Mouse (Mus musculus): ENCODE results near the gene Ifnar2.

The Ifnar2 gene

DNA sequence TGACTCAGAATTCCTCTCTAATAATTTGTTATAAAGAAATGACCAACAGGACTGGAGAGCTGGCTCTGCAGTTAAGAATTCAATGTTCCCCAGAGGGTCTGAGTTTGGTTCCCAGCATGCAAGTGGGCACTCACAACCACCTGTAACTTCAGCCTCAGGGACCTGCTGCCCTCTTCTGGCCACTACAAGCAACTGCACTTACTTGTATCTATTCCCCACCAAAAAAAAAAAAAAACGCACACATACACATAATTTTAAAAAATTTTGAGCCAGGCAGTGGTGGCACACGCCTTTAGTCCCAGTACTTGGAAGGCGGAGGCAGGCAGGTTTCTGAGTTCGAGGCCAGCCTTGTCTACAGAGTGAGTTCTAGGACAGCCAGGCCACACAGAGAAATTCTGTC is 17.5 kb downstream of the Ifnar2 start:
- DNase-seq (ENCODE audit: extremely low spot score, low read depth, low spot score) = no peak

DNA sequence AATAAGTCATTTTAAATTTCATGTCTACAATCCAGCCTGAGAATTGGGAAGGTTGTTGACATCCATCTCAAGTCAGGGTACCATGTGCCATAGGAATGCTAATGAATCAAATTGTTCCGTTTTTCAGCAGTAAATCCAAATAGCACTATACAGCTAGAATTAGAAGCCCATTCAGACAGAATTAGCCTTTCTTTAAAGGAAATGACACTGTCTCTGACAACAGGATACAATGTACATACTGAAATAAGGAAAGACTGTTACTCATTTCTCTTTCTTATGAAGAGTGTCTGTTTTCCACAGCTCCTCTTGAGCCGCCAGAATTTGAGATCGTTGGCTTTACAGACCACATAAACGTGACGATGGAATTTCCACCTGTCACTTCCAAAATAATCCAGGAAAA is 18.8 kb downstream of the Ifnar2 start, which contains the start of gene Gm21970:
Gm21970 (plus strand) TSS at position 301 of the 400 bp plus-strand sequence.
- no peak for DNase-seq (ENCODE audit: extremely low spot score, low read depth, low spot score)

DNA sequence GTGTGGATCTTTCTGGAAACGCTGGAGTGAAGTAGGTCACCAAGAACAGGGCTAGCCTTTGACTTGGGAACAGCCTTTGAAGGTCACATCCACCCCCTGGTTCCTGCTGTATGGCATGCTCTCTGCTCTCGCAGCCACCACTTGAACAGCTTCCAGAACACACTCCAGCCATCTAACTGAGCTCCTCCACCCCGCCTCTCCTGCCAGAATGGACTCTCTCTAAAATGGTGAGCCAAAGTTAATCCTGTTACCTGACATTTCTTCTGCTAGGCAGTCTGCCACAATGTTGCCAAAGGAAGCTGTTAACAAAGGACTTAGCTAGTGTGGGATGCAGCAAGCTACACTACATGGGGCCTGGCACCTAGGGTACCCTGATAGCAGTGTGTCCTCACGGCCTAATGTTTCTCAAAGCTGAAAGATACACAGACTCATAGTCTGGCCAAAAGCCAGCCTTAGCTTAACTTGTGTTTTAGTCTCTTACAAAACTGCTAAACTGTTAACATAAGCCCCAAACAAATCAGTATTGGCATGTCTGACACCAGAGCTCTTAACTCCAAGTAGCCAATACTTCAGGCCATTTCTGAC is 22.3 kb downstream of the Ifnar2 start:
- no peak for DNase-seq (ENCODE audit: extremely low spot score, low read depth, low spot score)

DNA sequence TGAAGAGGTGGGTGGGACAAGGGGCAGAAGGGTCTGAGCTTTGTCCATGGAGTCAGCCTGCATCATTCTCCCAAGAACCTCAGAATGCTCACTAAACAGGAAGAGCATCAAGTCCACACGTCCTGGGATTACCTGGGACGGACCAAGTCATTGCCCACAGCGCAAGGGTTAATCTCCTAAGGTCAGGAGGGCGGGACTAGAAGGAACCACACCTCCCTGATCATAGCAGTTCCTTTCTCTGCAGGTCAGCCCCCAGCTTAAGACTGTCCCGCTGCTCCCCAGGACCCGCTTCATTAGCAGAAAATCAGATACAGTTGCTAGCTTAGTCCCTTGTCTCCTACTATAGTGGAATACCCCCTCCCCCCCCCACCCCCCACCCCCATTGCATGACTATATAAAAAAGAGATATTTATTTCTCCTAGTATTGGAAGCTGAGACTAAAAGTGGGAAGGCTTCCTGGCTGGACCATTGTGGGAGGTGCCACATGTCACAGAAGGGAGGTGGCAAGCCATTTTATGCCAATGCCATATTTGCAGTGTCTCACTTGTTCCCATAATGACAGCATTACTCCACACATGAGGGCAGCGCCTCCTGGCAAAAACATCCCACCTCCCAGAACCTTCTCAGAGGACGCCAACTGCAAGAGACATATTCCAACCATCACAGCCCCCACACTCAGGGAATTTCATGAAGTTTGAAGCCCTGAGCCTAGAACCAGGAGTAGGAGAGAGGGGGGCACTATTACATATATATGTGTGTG is 23.2 kb downstream of the Ifnar2 start:
- no peak for DNase-seq (ENCODE audit: extremely low spot score, low read depth, low spot score)

DNA sequence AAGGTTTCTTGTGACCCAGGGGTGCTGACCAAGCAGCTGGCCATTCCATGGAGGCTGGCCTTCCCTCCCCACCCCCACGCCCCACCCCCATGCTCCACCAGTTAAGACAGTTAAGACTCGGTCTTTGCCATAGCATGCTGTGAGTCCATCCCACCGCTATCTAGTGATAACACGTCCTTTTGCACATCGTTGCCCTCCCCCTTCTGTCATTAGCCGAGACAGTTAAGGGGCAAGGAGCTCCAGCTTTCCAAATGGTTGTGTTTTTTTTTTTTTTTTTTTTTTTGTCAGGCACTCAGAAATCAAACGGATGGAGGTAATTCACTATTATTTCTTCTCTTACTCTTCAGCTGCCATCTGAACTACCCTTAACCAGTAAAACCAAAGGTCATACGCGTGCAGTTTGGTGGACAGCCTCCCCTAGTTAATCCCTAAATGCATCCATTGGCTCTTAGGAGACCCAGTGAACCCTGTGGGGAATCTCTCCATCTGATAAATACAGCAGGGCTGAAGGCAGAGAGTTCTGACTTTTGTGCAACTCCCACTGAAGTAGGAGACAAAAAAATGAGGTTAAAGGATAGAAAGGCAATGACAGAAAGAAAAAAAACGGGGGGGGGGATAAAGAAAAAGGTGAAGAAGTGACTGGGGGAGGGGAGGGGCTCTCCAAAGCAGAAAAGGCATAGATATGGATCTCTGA is 24.4 kb downstream of the Ifnar2 start:
- DNase-seq (ENCODE audit: extremely low spot score, low read depth, low spot score) = no peak

DNA sequence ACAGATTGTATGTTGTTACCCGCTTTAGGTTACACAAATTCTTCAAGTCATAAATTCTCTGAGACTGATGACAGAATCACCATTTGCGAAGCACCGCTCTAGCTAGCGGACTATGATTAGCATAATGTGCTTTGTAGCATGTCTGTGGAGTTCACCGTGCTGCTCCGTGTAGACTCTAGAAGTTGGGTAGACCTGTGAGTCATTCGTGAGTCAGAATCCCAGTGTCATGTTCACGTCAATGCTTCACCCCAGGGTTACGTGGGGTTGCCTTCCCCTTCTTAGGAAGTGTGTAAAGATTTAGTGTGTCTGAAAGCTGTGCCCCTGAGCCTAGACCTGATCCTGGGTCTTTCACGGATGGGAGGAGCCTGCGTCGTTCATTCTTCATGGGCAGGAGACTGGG is 25.4 kb downstream of the Ifnar2 start:
- DNase-seq (ENCODE audit: extremely low spot score, low read depth, low spot score) = no peak

DNA sequence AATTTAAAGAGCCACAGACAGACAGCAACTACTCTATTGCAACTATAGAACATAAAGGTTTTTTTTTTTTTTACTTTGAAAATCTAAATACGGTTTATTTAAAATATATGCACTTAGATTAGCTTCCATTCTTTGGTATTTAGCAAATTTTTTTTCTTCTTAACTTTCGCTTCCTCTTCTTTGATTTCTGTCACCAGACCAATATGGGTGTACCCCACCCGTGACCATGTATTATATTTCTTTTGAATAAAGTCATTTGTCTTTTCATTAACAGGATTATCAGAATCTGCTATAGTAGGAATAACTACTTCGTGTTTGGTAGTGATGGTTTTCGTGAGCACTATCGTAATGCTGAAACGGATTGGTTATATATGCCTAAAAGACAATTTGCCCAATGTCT is 26.4 kb downstream of the Ifnar2 start:
- no peak for DNase-seq (ENCODE audit: extremely low spot score, low read depth, low spot score)

DNA sequence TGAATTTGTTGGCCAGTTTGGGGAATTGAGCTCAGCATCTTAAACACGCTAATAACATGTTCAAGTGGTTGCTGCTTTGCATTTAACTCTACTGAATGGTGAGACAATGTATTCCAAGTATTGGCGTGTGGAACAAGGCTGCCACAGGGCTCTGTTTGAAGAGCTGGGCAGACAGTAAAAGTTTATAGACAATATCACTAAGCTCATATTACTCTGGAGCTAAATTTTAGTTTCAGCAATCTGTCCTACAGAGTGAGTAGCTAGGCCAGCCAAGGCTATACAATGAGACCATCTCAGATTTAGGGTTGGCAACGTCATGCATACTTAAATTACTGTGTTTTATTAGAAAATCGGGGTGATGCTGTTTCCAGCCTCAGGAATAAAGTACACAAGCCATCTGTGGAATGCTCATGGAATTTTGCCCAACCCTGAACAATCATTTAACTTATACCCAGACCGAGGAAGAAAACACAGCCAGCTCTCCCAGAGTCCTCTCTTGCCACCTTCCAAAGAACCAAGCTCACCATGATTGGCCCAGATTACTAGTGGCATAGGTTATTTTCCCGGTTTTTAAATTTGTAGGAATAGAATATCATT is 29.1 kb downstream of the Ifnar2 start:
- no peak for DNase-seq (ENCODE audit: extremely low spot score, low read depth, low spot score)

DNA sequence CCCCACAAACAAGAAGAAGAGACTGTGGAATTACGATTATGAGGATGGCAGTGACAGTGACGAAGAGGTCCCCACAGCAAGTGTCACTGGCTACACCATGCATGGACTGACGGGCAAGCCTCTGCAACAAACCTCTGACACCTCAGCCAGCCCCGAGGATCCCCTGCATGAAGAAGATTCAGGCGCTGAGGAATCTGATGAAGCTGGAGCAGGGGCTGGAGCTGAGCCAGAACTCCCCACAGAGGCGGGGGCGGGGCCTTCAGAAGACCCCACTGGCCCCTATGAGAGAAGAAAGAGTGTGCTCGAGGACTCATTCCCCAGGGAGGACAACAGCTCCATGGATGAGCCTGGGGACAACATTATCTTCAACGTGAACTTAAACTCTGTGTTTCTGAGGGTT is 31.2 kb downstream of the Ifnar2 start:
- DNase-seq (ENCODE audit: extremely low spot score, low read depth, low spot score) = no peak

DNA sequence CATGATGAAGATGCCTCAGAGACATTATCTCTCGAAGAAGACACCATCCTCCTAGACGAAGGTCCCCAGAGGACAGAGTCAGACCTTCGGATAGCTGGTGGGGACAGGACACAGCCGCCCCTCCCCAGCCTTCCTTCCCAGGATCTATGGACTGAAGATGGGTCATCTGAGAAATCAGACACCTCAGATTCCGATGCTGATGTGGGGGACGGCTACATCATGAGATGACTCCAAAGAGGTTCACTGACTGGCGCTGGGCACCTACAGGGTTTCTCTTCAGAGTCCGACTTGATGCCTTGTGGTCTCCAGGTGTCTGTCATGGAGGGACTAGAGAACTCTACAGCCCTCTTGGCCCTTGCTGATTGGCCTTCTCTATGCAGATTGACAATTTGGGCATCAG is 31.6 kb downstream of the Ifnar2 start:
- DNase-seq (ENCODE audit: extremely low spot score, low read depth, low spot score) = no peak

DNA sequence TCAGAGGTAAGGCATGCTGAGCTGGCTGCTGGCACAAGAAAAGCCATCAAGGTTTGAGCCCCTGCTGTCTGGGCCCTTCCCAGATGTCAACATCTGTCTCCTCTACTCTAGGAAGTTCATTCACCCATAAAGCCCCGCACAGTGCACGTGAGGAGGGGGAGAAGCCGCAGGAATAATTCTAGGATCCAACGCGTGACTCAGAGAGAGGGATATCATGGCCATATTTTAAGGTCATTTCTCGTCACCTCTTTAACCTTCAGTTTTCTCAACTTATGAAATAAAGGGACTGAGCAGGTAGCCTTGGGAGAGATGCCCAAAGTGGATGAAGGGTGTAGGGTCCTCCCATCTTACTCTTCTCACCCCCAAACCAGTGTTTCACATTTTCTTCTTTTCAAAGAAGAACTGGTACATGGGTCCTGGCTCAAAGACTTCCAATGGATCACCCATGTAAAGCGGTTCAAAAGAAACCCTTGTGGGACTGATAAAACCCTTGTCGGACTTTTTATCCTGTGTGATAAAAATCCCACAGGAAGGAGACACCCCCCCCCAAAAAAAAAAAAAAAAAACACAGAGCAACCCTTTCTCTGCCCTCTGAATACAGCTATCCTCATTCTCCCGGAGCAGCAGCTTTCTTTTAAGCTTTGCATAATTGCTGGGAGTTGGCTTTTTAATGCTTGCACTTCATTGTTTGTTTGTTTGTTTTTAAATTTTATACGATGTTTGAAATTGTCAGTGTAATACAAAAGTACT is 32.4 kb downstream of the Ifnar2 start:
- no peak for DNase-seq (ENCODE audit: extremely low spot score, low read depth, low spot score)

DNA sequence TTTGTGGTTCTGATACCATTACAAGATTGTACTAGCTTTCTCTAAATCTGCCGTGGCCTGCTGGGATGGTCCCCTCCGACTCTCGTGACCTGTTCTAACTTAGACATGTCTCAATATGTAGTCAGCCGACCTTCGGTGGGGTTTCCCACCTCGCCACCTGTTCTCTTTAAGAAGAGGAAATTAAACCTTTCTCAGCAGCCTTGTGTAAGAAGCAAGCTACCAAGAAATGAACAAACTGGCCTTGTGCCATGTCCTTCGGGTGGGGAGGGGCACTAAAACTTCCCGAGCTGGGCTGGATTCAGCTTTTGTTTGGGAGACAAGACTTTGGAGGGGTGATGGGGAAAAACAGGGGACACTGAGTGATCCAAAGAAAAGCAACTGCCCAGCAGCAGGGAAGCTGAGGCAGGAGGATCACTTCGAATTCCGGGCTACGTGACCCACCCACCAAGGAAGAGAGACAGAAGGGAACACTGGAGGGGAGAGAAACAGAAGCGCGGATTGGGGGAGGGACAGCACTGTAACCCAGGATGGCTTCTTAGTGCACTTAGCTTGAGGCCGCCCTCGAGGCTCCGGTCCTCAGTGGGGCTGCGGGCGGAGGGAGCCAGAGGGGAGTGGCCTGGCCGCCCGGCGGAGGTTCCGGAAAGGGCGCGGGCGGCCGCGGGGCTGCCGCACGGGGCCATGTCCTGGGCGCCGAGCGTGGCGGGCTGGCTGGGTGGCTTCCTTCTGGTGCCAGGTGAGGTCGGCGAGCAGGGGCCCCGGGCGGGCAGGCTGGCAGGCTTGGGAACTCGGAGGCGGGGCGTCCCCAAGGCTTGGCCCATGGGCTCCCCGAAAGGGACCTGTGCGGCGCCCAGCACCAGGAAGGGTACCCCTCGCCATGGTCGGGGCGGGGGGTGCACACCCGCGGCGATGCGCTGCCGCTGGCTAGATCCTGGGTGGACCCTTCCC is 33.3 kb downstream of the Ifnar2 start, which contains the start of gene Il10rb:
Il10rb (plus strand) TSS at position 525 of the 945 bp plus-strand sequence.
- DNase-seq (ENCODE audit: extremely low spot score, low read depth, low spot score) = no peak

DNA sequence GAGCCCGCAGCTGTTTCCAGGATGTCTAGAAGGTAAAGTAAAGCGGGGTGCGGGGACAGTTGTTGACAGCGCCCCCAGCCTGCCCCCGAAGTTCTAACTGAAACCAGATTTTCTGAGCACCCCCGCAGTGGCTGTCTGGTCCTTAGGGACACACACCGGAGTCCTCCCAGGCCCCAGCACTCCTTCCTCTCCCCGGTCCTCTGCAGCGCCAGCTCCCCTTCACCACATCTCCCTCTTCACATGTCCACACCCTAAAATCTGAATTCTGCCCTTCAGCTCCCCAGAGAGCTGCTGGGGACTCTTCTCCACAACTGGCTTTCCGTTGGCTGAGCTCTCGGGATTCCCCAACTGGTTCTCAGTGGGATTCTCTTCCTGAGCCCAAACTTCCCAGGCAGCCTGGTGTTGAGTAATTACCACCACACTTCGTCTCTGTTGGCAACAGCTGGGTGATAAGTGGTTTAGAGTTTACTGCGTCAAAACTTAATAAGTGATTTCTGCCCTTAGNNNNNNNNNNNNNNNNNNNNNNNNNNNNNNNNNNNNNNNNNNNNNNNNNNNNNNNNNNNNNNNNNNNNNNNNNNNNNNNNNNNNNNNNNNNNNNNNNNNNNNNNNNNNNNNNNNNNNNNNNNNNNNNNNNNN is 34.1 kb downstream of the Ifnar2 start:
- no peak for DNase-seq (ENCODE audit: extremely low spot score, low read depth, low spot score)

DNA sequence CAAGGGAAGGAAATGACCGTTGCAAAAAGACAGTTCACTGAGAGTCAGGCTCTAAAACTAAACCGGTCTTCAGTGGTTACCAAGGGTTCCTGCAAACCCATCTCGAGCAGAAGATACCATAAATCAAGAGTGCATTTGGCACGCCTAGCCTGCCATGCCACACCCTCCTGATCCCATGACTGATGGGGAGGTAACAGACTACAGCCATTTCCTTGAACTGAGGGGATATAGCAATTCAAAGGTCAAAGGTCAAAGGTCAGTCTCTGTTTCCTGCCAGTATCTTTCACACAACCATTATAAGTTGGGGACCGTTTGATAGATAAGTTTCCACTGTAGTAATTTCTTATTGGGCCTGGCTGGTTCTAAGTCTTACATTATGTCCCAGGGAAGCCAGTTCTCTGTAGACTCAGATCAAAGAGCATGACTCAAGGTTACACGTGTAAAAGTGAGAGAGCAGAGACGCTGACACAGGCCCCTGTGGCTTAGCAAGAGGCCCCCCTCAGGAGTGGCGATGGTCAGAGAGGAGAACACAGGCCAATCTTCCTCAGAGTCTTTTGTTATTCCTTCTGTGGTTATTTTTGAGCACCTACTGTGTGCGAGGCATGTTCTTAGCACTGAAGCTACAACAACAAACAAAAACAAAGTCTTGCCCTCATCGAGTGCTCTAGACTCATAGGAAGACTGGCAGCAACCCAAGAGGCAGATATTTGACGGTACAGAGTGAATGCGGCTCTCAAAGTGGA is 40.7 kb downstream of the Ifnar2 start:
- DNase-seq (ENCODE audit: extremely low spot score, low read depth, low spot score) = no peak

DNA sequence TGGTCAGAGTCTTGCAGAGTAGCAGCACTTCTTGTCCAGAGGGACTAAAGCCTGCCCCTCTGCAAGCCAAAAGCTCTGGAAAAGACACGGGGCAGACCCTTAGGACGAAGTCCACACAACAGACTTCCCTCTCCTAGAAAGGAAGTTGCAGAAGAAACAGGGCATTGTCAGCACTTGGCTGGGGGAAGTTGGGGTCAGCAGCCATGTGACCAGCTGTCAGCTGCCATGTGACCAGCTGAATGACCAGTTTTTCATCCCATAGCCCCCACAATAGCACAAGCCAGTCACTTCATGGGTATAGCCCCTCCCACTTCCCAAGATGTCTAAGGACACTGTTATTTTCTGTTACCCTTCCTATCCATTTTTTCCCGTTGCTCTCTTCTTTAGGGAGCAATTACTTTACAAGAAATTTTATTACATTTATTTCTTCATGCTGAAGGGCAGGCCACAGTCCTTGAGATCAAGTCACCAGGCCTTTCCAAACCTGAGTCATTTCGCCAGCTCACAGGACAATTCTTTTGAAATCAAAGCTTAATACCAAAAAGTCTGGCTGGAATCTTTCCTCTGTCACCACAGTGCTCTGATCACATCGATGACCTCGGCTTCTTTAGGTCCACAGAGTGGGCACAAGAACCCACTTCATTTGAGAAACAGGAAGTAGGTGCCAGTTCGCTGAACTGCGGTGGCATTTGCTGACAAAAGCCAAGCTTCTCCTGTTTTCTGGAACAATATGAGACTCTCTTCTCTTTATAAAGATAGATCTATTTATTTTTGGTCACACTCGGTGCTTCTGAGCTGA is 43.0 kb downstream of the Ifnar2 start:
- DNase-seq (ENCODE audit: extremely low spot score, low read depth, low spot score) = no peak

DNA sequence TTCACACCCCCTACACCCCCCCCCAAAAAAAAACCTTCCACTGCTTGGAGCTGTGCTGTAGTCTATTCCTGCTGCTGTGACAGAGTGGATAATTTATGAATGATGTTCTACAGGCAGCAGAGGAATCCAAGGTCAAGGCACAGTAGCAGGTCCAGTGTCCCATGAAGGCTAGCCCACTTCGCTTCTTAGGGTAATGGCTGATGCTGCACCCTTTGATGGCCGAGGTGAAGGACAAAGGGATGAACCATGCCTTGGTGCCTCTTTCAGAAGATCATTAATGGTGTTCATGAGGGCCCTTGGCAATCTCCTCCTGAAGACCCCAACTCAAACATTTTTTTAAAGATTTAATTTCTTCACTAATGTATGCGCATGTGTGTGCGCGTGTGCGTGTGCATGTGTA is 43.8 kb downstream of the Ifnar2 start:
- DNase-seq (ENCODE audit: extremely low spot score, low read depth, low spot score) = no peak

DNA sequence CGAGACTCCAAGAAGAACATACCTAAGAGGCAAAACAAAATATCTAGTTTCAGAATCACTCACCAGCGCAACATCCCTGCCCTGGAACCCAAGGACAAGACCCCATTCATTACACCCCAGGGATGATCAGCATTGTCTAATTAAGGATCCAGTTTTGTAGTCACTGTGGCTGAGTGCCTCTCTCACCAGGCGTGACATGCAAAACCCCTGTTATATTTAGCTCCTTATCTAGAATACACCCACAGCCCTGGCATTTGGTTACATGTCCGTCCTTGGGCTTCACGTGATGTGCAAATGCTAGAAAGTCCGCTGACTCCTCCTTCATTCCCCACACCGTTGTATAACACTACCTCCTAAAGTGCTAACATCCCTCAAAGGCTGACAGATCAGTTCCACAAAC is 44.4 kb downstream of the Ifnar2 start:
- DNase-seq (ENCODE audit: extremely low spot score, low read depth, low spot score) = no peak

DNA sequence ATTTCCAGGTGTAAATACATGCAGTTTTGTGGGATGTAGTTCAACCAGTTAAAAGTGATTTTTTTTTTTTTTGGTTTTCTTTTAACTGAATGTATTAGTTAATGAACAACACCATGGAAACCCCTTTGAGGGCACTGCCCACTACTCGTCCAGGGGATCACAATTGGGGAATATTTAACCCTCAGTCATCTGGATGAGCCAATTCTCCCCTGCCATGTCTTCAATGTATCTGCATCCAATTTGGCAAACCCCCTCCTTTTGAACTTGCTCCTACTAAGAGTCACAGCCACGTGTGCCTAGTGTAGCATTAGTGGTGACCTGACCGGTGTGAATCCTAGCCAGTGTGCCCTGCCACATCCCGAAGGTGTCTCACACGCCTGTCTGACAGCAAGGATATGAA is 45.9 kb downstream of the Ifnar2 start:
- no peak for DNase-seq (ENCODE audit: extremely low spot score, low read depth, low spot score)
